Mouse (Mus musculus) gastrocnemius, postnatal 25 days (tissue): ENCODE data around the gene Mark4. TPM values are rescaled to one million over a fixed set of nuclear protein-coding genes. Genes with fewer than 3 reads are reported as not detected.

Experiments
- DNase-seq: peaks from one replicate; pipeline ENCODE4 v3.0.0; 2022
- total RNA-seq, 2 experiments: library from RNA; stranded (reverse); gene quantifications; 1 replicate in 1 of 2; 2 replicates in 1 of 2; pipeline ENCODE4 v1.2.3; 2021

Gene Mark4
- total RNA-seq, 2 experiments from 2014 or later, result 13.2 to 13.8 TPM

DNA sequence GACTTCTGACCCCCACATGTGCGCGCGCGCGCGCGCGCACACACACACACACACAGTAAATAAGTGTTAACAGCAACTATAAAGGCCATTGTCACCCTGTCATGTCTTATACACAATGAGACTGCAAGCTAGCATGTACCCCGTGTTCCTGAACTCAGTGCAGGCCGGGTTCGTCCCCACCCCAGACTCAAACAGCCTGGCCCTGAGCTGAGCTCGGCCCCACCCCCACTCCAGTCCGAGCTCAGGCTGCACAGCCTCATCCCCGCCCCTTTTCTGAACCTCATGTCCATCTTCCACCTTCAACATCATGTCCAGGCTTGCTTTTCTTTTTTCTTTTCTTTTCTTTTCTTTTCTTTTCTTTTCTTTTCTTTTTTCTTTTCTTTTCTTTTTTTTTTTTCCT lies 11.7 kb upstream of the Mark4 start:
- DNase-seq, result no peak

DNA sequence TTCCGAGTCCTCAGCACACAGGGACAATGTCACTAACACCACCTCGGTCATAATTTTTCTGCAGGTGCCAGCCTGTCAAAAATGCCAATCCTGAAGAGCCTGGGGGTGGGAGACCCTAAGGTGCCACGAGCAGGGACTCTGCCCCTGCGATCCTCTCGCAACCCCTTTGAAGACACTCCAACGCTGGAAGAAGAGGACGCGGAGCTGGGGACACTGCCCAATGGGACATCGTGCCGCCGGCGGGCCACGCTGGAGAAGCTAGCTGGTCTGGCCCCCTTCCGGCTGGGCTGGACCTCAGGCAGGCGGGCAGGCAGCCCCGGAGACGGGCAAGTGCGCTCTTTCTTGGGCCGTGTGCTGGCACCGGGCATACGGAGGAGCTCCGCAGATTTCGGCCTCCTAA lies 10.8 kb upstream of the Mark4 start:
- DNase-seq, result no peak

DNA sequence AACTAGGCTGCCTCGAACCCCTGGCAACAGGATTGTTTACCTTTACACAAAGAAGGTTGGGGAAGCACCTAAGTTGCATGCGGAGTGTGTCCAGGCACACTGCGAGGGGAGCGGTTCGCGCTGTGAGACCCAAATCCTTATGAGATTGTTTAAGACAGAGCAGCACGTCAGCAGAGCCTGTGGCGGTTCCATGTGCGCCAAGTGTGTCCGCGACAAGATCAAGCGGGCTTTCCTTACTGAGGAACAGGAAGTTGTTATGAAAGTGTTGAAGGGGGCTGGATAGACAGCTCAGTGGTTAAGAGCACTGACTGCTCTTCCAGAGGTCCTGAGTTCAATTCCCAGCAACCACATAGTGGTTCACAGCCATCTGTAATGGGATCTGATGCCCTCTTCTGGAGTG lies 9.7 kb upstream of the Mark4 start:
- DNase-seq, result no peak

- no peak for DNase-seq
Observed at GRCm38 (mm10) chr7:19467638-19468037, 9.0 kb upstream of the Mark4 start.

- DNase-seq, result no peak
Observed at GRCm38 (mm10) chr7:19466602-19467145, 8.1 kb upstream of the Mark4 start.

- no peak for DNase-seq
Observed at GRCm38 (mm10) chr7:19464367-19465307, 6.0 kb upstream of the Mark4 start.

DNA sequence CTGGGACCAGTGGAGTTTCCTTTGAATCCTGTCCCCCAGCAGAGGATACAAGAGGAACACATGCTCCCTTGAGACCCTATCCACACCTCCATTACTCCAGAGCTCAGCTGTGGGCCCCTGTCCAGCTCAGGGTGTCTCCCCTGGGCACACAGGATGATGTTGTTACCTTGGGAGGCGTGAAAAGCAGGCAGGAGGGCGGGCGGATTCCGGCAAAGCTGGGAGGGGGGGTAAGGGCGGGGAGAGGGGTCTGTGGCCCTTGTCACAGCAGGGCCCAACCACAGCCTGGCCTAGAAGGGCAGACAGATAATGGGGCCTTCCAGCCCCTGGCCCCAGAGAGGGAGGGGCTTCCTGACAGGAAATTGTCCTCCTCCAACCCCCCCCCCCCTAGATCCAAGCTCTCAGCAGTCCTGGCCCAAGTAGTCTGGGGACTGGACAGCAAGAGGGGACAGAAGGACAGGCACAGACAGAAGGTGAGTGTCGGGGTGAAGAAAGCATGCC lies 4.3 kb upstream of the Mark4 start, which contains the start of gene Exoc3l2:
Gene Exoc3l2 (plus strand): TSS at position 448 of the 498 bp plus-strand sequence.
- no peak for DNase-seq

DNA sequence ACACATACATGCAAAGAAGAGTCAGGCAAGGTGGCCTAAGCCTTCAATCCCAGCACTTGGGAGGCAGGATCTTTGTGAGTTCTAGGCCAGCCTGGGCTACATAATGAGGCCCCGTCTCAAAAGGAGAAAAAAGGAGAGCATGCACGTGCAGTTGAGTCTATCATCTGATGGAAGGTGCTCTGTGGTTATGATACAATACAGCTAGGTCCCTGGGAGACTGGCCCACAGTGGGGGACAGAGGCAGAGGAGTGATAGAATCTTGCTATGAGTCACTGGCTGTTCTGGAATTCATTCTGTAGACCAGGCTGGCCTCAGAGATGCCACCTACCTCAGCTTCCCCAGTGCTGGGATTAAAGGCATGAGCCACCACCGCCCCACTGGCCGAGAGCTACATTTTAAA lies 3.8 kb upstream of the Mark4 start:
- DNase-seq, result no peak

- DNase-seq, result no peak
Observed at GRCm38 (mm10) chr7:19461488-19461887, 2.9 kb upstream of the Mark4 start.

GRCm38 (mm10) chr7:19460500-19460899 lies 1.9 kb upstream of the Mark4 start:
- DNase-seq, result no peak

DNA sequence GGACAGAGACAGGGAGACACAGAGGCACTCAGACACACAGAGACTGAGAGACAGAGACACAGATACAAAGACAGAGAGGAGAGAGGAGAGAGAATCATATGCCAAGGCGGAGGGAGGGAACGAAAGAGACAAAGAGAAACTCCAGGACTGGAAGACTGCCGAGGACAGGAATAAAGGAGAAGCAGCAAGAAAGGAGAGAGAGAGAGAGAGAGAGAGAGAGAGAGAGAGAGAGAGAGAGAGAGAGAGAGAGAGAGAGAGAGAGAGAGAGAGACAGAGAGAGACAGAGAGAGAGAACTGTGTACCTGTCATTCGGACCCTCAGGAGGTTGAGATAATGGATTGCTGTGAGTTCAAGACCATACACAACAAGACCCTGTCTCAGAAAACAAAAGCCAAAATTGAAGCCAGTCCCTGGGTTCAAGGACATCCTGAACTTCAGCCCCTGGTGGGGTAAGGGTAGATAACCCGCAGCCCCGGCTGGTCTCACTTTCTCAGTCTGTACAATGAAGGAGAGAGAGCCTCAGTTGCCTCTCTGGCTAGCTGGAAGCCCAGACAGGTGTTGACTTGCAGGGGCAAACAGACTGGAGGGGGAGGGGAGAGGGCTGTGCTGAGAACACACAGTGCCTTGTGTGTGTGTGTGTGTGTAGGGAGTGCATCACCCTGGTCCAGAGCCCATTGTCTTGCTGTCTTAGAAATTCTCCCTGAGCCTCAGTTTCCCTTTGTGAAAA lies 686 bp upstream of the Mark4 start:
- no peak for DNase-seq

- DNase-seq, result peak; percentile 49
Observed at GRCm38 (mm10) chr7:19458072-19458486, 542 bp downstream of the Mark4 start.

DNA sequence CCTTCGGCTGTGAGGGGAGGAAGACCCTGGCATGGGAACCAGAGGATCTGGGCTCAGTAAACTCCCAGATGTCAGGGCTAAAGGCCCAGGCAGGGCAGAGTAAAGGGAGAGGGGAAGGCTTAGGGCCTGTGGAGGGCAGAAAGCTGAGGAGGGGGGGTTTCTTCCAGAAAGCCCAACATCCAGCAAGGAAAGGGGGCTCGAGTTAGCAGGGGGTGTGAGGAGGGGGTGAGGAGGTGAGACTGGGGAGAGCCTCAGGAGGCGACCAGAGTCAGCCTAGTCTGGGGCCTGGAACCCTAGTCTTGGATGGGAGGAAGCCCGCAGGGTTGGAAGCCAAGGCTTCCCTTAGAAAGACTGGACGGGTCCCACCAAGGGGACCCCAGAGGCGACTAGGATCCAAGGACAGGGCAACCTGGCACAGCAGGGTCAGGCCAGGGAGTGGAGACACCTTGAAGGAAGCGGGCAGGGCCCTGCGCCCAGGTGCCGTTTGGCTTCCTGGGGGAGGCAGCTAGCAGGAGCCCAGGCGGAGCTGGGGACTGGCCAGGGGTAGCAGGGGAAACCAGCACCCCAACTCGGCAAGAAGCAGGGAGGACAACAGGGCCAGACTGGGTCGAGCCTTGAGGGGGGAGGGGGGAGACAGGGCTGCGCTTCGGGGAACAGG lies 1.1 kb downstream of the Mark4 start:
- DNase-seq, result no peak

- no peak for DNase-seq
Observed at GRCm38 (mm10) chr7:19456628-19457027, 2.0 kb downstream of the Mark4 start.

GRCm38 (mm10) chr7:19455819-19456495 lies 2.7 kb downstream of the Mark4 start:
- DNase-seq, result no peak

GRCm38 (mm10) chr7:19455186-19455585 lies 3.4 kb downstream of the Mark4 start:
- no peak for DNase-seq

- no peak for DNase-seq
Observed at GRCm38 (mm10) chr7:19449165-19449564, 9.5 kb downstream of the Mark4 start.

GRCm38 (mm10) chr7:19447689-19448088 lies 10.9 kb downstream of the Mark4 start:
- no peak for DNase-seq

DNA sequence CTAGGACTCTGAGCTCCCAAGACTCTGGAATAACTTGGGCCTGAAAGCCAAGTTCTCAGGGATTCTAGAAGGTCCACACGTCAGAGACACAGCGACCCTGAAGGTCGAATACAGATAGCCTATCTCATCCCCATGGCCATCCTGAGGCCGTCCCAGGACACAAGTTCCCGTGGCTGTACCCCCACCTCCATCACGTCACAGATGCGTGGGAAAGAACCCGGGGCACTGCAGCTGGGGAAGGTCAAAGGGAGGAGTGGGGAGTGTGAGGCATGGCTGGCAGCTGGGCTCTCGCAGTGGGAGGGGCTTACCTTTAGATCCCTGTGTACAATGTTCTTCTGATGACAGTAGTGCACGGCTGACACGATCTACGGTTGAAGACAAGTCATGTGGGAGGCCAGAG lies 13.8 kb downstream of the Mark4 start:
- no peak for DNase-seq

DNA sequence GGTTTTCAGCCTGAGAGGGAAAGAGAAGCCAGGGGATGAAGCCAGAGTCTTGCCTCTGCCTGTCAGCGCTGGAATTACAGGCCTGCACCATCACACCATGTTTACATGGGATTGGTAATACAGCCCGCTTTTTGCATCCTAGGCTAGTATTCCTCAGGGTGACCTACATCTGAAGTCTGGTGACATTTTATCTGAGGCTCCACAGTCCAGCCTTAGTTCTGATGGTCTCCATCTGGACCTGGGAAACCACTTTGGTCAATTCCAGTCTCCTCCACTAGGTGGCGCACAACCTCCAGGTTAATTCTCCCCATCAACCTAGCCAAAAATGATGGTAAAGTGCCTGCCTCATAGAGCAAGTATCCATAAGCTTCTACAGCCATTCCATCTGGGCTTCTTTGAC lies 15.3 kb downstream of the Mark4 start:
- DNase-seq, result peak; percentile 38

DNA sequence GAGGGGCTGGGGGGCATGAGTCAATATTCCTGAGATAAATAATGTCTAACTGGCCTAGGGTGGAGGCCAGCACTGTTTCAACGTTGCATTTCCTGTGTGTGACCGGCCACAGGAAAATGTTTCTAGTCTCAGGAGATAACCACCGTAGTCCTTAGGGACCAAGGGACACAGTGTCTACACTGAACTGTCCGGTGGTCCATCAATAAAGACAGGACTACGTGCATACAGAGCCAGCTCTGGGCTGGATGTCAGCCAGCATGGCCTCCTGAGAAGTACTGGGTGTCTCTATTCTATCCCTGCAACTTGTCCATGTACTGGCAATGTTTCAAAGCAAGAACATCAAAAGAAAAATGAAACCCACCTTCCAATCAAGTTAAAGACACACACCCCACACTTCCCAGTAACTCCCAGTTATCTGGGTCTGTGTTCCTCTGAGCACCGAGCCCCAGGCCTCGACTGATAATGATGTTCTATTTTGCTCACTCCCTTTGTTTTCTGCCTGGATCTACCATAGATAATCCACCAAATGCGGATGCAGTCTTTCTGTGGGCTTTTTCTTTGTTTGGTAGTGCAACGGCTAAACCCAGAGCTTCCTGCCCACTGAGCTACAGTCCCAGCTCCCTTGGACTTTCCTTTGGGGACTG lies 17.1 kb downstream of the Mark4 start:
- DNase-seq, result no peak
